Mouse (Mus musculus): ENCODE measurements at regions not wholly inside any gene's neighbourhood (a gene's known extent, or its start where the extent isn't known, plus 50 kb on each side); places are given as distances from the start of the nearest gene placed in this dataset.

DNA sequence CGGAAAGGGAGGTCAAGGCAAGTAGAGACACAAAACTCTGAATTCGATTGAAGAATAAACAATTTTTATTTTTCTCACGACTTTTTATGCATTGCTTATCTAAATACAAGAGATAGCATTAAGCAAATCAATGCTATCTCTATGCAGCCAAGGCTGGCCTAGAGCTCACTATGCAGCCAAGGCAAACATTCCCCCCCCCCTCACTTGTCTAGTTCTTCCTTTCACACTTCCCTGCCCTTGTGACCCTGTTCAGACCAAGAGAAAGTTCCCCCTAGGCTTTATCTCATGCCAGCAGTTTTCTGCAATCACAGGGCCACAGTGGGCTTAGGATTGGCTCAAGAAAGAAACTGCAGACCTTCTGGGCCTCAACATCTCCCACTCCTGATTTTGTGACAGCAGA is 417.9 kb upstream of the Rag2 start:
- DNase-seq (ENCODE audit: low spot score) = no peak

DNA sequence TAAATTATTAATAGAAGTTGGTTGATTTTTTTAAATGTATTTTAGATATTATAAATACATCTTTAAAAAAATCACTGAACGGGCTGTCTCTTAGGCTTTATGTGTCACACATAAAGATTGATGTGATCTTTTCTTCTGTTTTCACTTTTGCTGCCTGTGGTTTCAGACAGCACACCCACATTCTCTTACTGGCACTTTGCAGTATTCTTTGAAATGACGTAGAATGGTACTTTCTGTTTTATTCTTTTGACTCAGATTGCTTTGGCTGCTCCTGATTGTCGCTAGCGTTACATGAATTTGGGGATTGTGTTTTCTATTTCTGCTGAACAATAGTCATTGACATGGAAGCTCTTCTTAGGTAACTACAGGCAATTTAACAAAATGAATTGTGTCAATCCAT is 415.4 kb upstream of the Rag2 start:
- DNase-seq (ENCODE audit: low spot score) = no peak

- no peak for DNase-seq (ENCODE audit: low spot score)
Observed at GRCm38 (mm10) chr2:101220759-101221158, 403.8 kb upstream of the Rag2 start.

DNA sequence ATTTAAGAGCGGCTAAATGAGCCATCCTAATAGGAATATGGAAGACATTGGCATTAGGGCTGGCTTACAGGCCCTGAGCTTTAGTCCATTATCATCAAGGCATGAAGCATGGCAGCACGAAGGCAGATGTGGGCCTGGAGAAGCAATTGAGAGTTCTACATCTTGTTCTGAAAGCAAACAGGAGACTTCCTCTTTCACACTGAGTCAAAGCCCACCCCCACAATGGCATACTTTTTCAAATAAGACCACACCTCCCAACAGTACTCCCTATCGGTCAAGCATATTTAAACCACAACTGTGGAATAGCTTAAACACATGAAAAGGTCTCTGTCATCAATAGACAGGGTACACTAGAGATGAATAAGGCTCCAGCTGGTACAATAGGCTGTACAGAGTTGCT is 381.5 kb upstream of the Rag2 start:
- DNase-seq (ENCODE audit: low spot score) = no peak

- no peak for DNase-seq (ENCODE audit: low spot score)
Observed at GRCm38 (mm10) chr2:101247133-101247532, 377.4 kb upstream of the Rag2 start.

DNA sequence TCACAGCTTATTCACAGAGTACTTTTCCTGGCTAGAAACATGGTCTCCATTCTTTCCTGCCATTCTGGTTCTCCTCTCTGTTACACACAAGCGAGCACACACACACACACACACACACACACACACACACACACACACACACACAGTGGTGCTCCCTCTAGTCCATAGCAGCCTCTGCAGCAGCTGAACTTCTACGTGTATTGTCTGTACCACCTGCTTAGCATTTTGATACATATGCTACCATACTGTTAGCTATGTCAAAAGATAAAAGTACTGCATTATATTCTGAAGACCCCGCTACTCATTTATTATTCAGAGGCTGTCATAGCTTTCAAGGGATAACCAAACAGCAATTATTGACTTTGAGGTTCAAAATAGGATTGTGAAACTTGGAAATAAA is 372.3 kb upstream of the Rag2 start:
- no peak for DNase-seq (ENCODE audit: low spot score)

DNA sequence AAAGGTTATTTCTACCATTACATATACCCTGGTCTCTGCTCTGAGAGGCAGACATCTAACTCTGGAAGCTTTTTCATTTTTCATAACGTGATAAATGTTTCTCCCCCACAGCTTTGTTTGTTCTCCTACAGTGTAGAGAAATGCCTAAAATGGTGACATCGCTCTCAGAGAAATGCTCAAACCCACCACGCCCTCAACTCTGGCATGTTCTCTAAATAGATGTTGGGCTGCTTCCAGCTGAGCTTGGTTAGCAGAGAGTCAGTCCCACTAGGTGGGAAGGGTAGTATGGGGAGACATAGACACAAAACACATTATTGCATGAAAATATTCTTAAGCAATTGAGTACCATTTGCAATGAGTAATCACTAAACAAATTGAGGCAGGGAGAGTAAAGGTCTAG is 368.1 kb upstream of the Rag2 start:
- no peak for DNase-seq (ENCODE audit: low spot score)

DNA sequence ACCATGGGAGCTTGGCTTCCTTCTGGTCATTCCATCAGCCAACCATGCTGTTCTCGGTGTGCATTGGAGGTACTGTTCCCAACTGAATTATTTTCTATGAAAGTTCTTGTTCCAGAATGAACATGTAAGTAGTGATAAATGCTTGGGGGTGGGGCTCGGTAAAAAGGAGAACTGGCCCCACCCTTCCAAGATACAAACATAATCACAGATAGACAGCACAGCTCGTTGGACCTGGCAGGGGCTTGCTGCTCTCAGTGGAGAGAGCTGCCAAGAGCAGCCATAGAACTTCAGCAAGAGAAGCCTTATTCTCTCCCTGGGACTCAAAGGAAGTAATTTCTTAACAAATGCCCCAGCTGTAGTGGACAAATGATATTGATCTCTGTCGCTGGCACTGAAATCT is 360.6 kb upstream of the Rag2 start:
- no peak for DNase-seq (ENCODE audit: low spot score)

GRCm38 (mm10) chr2:101266685-101267374 is 357.7 kb upstream of the Rag2 start:
- DNase-seq (ENCODE audit: low spot score) = no peak

GRCm38 (mm10) chr2:101274045-101274664 is 350.4 kb upstream of the Rag2 start:
- no peak for DNase-seq (ENCODE audit: low spot score)

DNA sequence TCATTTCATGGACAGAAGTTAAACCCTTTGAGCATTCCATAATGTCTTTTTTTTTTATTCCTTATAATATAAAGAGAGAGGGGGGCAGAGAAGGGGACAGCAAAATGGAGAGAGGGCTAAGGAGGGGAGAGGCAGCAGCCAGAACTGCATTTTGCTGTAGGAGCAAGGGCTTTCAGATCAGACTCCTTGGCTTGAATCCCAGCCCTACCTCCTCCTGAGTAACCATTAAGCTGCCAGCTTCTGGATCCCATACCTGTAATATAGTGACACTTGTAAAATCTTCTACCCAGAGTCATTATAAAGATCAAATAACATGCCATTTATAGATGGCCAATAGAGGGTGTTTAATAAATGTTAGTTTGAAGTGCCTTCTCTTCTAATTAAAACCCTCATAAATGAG is 339.6 kb upstream of the Rag2 start:
- DNase-seq (ENCODE audit: low spot score) = no peak

DNA sequence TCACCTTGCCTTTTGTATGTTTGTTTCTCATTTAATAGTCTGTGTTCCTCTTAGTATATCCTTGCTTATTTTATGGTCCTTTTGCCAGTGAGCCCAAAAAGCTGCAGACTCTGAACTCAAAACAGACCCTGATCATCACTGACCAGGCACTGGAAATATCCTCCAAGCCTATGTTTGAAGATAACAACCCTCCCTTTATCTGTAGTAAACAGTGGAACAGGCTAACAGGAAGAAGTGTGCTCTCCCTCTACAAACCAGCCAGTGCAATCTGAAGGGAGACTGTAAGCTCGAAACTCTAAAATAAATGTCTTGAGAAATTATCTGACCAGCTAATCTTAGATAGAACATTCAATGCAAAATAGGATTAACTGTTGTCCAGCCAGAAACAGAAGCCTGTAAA is 336.4 kb upstream of the Rag2 start:
- DNase-seq (ENCODE audit: low spot score) = no peak

DNA sequence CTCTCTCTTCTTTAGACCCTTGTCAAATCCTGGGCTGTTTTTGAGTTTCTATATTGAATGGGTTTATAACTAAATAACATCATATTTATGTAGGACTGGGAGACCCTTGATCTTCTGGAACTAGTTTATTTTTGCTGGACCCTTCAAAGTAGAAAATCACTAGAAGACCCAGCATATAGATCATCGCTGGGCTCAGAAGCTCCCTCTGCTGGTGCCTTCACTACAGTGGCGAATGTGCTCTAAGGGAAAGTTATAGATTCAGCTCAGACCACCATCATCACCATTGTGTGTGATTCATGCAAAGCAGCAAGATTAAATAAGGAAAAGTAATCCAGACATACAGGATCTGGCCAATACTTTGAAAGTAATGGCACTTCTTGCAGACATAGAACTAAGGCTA is 335.4 kb upstream of the Rag2 start:
- DNase-seq (ENCODE audit: low spot score) = no peak

DNA sequence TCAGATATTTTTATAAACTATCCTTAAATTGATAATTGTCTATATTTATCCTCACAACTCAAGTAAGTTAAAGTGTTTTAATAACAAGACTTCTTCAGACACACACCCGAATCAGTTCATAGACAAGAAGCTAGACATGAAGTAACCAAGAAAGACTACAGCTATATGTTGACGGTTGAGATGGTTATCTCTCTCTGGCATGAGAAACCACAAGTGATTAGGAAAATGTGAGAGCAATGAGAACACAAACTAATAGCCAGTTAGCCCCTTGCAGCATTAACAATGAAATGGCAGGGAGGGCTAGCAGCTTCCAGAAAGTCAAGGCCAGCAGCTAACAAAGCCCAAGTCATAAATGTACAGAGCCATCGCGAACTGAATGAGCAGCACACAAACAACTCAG is 333.8 kb upstream of the Rag2 start:
- no peak for DNase-seq (ENCODE audit: low spot score)

DNA sequence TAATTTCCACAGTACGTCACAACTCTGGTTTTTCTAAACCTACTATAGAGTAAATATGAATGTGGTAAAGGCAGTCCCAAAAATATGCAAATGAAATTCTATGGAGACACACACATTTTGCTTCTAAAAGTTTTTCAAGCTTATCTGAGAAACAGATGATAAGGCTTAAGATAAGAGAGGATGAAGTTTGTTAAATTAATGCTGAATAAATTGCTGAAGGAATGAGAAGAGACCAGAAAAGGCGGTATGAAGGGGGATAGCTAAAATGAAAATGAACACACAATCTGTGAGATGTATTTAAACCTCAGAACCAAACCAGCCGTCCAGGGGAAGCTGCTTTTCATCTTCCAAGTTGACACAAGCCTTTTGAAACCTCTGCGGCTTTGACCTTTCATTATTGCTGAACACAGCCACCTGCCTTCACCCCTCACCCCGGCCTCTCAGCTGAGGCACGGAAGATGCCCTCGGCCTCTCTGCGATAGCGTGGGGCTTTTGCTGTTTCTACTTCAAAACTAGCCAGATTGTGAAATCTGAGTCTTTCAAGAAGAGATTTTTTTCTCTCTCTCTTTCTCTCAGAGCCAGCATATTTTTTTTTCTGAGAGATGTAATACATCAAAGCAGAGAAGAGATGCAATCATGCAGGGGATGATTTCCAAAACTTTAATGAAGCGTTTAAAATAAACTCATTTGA is 328.7 kb upstream of the Rag2 start:
- no peak for DNase-seq (ENCODE audit: low spot score)

DNA sequence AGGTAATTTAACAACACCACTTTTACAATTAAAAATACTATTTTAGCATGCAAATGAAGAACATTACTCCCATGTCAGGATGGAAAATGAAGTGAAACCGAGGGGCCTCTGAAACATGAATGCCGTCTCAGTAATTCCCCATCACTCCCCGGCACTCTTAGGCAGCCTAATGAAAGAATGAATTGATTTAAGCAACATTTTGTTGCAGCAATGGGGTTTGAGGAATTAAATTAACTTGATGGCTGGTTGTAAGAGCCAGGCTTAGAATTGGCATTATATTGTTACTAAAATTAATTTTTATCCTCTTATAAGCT is 328.2 kb upstream of the Rag2 start:
- no peak for DNase-seq (ENCODE audit: low spot score)

DNA sequence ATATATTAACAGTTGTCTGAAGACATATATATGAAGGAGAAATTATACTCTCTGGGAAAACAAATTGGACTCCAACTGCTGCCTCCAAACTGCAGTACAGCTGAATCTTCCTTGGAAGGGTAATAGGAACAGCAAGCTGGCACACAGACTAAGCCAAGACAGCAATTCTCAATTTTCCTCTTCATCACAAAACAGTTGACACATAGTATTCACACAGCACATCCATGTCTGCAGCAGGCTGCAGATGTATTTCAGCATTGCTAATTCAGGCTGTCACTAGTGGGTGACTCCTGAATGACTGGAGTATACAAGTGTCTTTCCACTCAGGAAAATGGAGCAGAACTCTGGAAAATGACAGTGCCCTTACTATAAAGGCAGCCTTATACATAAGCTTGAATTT is 327.7 kb upstream of the Rag2 start:
- DNase-seq (ENCODE audit: low spot score) = no peak

GRCm38 (mm10) chr2:101299126-101299525 is 325.4 kb upstream of the Rag2 start:
- DNase-seq (ENCODE audit: low spot score) = no peak

GRCm38 (mm10) chr2:101300106-101300505 is 324.4 kb upstream of the Rag2 start:
- no peak for DNase-seq (ENCODE audit: low spot score)

DNA sequence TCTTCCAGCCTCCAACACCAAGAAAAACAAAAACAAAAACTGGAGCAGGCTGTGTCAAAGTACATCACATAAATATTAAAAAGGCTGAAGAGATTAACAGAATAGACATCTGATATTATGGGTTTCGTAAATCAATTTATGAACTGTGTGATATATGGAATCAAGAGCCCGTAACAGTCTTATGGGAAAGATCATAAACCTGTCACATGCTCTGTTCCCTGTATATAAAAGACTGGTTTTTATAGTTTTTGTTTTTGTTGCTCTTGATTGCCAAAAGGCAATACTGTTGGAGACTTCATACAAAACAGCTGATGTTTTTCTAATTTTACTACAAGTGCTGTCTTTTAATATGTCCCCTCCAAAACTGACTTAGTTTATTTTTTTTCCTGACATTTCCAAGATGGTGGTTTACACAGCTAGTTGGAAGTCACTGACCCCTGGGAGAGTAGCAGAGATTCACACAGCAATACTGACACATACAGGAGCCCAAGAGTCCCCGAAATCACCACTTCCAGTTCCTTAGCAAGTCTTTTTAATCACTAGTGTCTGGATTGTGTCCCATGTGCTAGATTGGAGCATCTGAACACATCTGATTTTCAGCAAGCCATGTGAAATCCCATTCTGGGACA is 303.1 kb upstream of the Rag2 start:
- DNase-seq (ENCODE audit: low spot score) = no peak

GRCm38 (mm10) chr2:101356709-101357108 is 267.8 kb upstream of the Rag2 start:
- no peak for DNase-seq (ENCODE audit: low spot score)

DNA sequence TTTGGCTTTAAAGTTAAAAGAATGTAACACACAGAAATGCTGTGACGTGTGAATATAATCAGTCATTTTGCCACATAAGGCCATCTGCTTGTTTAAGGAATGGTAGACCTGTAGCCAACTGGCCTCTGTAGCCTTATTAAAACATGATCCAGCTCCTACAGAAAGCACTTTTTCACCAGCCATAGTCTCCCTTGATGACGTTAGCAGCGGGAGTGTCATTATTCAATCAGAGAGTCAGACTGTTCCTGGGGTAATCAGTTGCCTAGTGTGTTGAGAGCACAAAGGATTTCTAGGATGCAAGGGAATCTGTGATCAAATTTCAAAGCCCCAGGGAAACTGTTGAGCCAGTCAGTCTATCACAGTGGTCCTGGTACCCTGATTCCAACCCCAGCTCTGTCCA is 260.3 kb upstream of the Rag2 start:
- no peak for DNase-seq (ENCODE audit: low spot score)

DNA sequence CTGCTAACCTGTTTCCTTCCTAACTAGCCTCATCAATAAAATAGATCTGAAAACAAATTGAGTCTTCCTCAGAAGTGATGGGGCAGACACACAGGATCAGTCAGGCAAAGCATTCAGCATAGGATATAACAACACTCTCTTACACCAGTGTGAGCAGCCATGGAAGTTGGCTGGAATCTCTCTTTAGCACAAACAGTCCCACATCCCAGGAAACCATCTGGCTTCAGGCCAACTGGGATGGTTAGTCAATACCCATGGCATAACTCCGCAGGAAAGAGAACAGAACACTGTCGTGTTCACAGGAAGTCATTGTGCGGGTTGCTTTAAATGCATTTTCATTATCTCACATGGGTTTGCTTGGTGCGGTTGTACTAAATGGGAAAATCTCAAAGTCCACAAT is 256.2 kb upstream of the Rag2 start:
- DNase-seq (ENCODE audit: low spot score) = no peak
